Mouse (Mus musculus) testis, adult 2 months (tissue): ENCODE data around the gene Bub1b.

ENCODE experiments used
- CTCF ChIP-seq: fragments of 200-500 bp; IDR thresholded peaks from 2 replicates; pipeline ENCODE4 v1.5.1; 2012; ENCODE audit warnings: low read depth, mild to moderate bottlenecking, inconsistent platforms, low read length, moderate library complexity; ENCODE audit not compliant: control insufficient read depth, insufficient read depth, insufficient replicate concordance
- POLR2A ChIP-seq: fragments of 200-500 bp; IDR thresholded peaks from 2 replicates; pipeline ENCODE4 v1.6.1; 2012; ENCODE audit warnings: low read depth, mild to moderate bottlenecking, inconsistent platforms, low read length, moderate library complexity; ENCODE audit not compliant: control insufficient read depth

GRCm38 (mm10) chr2:118679577-118679976 is 81.6 kb downstream of the Bub1b start:
- TF ChIP-seq CTCF (no peak), POLR2A (no peak)
